Mouse (Mus musculus) cerebellum, adult 2 months (tissue): ENCODE measurements around the gene D230025D16Rik.

Experiments
- CTCF ChIP-seq: fragments of 200-500 bp; IDR thresholded peaks from 2 replicates; pipeline ENCODE4 v1.5.1; 2011; ENCODE audit warnings: low read depth, mild to moderate bottlenecking, control low read depth, low read length, moderate library complexity, borderline replicate concordance; ENCODE audit not compliant: insufficient read depth
- POLR2A ChIP-seq: fragments of 200-500 bp; IDR thresholded peaks from 2 replicates; pipeline ENCODE4 v1.6.1; 2011; ENCODE audit warnings: low read length, control low read depth, borderline replicate concordance; ENCODE audit not compliant: insufficient read depth

DNA sequence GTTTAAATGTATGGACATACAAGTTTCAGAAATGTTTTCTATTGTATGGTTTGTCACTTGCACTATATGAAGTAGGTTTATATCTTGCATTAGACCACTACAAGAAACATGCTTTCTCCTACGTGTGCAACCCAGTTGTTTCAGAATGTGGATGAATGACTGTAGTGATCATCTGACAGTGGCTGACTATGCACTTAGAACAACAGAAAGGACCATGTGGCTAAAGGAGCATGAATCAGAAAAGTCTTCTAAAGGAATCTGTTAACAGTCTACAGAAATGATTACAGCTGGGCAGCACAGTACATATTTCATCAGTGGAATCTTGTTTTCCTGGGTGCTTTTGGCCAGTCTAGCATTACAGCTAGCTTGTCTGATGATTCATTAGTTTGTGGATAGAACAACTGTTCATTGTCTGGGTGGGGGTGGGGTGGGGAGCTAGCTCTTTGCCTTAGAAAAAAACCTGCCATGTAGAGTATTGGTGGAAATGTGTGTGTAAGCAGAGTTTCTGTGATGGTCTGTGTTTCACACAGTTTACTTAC is 38.4 kb upstream of the D230025D16Rik start:
- TF ChIP-seq POLR2A (no peak), CTCF (no peak)
